Mouse (Mus musculus) C2C12 (cell line): ENCODE data around the gene Wwox.

ENCODE experiments used
- CTCF ChIP-seq: IDR thresholded peaks from one replicate; pipeline ENCODE4 v1.5.1; 2011; ENCODE audit not compliant: control insufficient read depth, insufficient read depth, insufficient read length
- MAX ChIP-seq: IDR thresholded peaks from one replicate; pipeline ENCODE4 v1.6.1; 2011; ENCODE audit warnings: mild to moderate bottlenecking, control low read depth
- MYOD1 ChIP-seq: IDR thresholded peaks from one replicate; pipeline ENCODE4 v1.6.1; 2011; ENCODE audit warnings: low read depth; ENCODE audit not compliant: control insufficient read depth, insufficient read length
- USF1 ChIP-seq: IDR thresholded peaks from one replicate; pipeline ENCODE4 v1.6.1; 2011; ENCODE audit warnings: low read depth, mild to moderate bottlenecking, control low read depth, moderate library complexity

DNA sequence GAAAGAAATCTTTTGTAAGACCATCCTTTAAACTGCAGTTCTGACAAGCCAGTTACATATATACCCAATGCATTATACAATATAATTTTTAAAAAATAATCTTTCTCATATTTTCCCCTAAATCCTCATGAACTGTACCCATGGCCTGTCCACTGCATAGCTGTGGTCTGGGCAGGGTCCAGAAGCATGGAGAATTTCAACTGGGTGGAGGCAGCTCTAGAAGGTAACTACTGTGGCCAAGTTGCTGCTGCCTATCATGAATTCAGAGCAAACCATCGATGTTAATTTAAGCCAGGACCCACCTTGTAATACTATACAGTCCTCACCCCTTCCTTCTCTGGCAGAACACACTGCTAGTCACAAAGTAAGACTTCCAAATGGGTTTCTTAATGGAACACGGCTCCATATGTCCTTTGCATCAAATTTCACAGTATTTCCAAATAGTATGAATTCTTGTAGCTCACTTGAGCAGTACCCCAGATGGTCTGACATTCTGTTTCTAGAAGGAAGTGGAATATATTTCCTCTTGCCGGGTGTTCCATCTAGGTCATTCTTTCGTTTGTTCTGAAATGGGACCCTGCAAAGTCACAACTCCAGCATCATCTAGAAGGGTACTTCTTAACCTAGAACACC, 255.2 kb downstream of the Wwox start:
- TF ChIP-seq CTCF (no peak), MAX (no peak), USF1 (no peak), MYOD1 (no peak)
